Mouse (Mus musculus): Measurements from ENCODE around the gene Gm5128. TPM values are rescaled to one million over a fixed set of nuclear protein-coding genes. Genes with fewer than 3 reads are reported as not detected.
"Not testable (repeated sequence)": the region's sequence is repeated elsewhere in the genome, so short reads cannot be mapped to it uniquely, and the experiment has no call there.

Gene Gm5128
- not detected in 2 replicates for polyA plus RNA-seq (2014; fragmentation: Nextera tagmentation; extraction: Ambion mirVana)

DNA sequence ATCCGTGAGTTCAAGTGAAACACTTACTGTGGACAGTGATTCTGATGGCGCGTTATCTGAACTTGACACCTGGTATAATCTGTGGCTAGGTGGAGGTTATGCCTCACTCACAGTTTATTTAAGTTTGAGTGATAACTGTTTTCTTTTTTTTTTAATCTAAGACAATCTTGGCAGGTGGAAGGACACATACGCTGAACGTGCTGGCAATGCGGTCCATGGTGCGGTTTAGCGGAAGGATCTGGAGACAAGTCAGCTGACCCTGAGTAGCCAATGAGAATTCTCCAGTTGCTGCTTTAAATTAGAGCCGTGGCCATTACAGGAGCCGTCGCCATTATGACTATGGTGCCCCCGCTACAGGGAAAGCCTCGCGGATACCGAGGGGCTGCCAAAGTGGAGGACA lies at the start of gene Gm5128:
Gene Gm5128, plus strand, starts transcription at position 301 of the 400 bp plus-strand sequence.
- not testable (repeated sequence) for DNase-seq; H3K4me3 ChIP-seq (replicated peaks; ENCODE audit: low read depth, low read length); H3K9me3 ChIP-seq (ENCODE audit: control insufficient read depth, low read length); H3K27me3 ChIP-seq (ENCODE audit: control insufficient read depth, insufficient read depth, low read length); H3K36me3 ChIP-seq (ENCODE audit: control insufficient read depth, insufficient read depth, low read length); ATAC-seq (ENCODE audit: low FRiP score, low TSS enrichment); H3K27ac ChIP-seq (replicated peaks; ENCODE audit: low read depth, low read length); H3K4me1 ChIP-seq (ENCODE audit: control insufficient read depth, insufficient read depth, low read length); H3K4me2 ChIP-seq (ENCODE audit: low read length); H3K9ac ChIP-seq (replicated peaks; ENCODE audit: low read length)
- WGBS, result no CpG with 5 or more reads among the region's 15 CpGs

DNA sequence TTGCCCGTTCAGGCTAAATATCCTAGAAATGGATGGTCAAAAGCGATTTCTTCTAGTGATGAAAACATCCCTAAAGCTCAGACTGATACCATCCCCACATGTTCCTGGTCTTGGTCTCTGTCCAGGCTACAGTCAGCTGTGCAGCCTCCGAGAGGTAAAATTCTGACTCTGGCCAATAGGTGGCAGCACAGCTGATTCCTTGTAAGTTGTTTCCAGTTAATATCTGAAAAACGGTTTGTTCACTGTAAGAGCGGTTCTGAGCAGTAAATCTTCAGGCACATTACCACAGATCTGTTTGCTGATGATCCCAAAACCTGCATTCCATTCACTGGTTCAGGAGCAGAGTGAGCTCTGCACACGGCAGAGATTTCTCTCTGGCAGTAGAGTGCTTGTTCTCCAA lies 12.4 kb upstream of the Gm5128 start:
- H3K9me3 ChIP-seq (ENCODE audit: control insufficient read depth, low read length); H3K27me3 ChIP-seq (ENCODE audit: control insufficient read depth, insufficient read depth, low read length); H3K4me1 ChIP-seq (ENCODE audit: control insufficient read depth, insufficient read depth, low read length); H3K4me3 ChIP-seq (replicated peaks; ENCODE audit: low read depth, low read length); DNase-seq; H3K4me2 ChIP-seq (ENCODE audit: low read length); H3K36me3 ChIP-seq (ENCODE audit: control insufficient read depth, insufficient read depth, low read length); H3K9ac ChIP-seq (replicated peaks; ENCODE audit: low read length); ATAC-seq (ENCODE audit: low FRiP score, low TSS enrichment); H3K27ac ChIP-seq (replicated peaks; ENCODE audit: low read depth, low read length): not testable (repeated sequence)
- 22% methylated on average over 3 of the region's 6 CpGs for WGBS

DNA sequence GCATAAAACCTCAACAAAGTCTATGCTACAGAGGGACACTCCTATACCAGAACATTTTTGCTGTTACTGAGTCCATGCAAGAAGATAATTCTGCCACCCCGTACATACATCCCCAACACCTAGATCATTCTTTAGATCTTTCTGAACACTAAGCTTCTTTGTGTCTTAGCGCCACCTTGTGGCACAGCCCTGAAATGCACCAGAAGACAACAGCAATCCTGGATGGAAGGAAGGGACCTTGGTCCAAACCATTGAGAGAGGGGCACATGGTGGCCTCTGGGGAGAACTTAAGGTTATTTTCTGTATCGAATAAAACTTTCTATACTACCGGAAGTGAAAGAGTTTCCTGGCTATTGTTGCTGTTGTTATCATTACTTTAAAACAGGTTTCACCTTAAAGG lies 11.1 kb upstream of the Gm5128 start:
- H3K4me3 ChIP-seq (replicated peaks; ENCODE audit: low read depth, low read length); ATAC-seq (ENCODE audit: low FRiP score, low TSS enrichment); H3K4me2 ChIP-seq (ENCODE audit: low read length); DNase-seq; H3K36me3 ChIP-seq (ENCODE audit: control insufficient read depth, insufficient read depth, low read length); H3K9ac ChIP-seq (replicated peaks; ENCODE audit: low read length); H3K27ac ChIP-seq (replicated peaks; ENCODE audit: low read depth, low read length); H3K9me3 ChIP-seq (ENCODE audit: control insufficient read depth, low read length); H3K4me1 ChIP-seq (ENCODE audit: control insufficient read depth, insufficient read depth, low read length); H3K27me3 ChIP-seq (ENCODE audit: control insufficient read depth, insufficient read depth, low read length): not testable (repeated sequence)
- no CpG with 5 or more reads among the region's 4 CpGs for WGBS

DNA sequence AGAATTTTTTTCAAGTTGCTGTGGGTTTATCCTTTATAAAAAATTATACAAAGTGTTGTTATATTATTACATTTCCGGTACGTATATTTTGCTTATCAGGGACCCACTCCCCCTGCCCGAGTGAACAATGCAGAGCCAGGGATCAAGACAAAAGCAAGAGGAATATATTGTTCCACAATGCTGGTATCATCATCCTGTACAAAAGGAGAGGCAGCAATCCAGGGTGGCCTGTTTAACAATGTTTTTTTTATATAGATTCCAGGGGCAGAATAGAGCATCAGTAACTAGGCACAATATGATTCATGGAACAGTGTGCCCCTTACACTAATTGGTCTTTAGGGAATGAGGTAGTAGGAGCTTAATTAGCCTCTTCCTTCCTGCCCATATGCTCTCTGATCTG lies 30.5 kb downstream of the Gm5128 start:
- not testable (repeated sequence) for H3K4me1 ChIP-seq (ENCODE audit: control insufficient read depth, insufficient read depth, low read length); H3K36me3 ChIP-seq (ENCODE audit: control insufficient read depth, insufficient read depth, low read length); DNase-seq; H3K9ac ChIP-seq (replicated peaks; ENCODE audit: low read length); H3K4me2 ChIP-seq (ENCODE audit: low read length); H3K9me3 ChIP-seq (ENCODE audit: control insufficient read depth, low read length); H3K27me3 ChIP-seq (ENCODE audit: control insufficient read depth, insufficient read depth, low read length); H3K27ac ChIP-seq (replicated peaks; ENCODE audit: low read depth, low read length); H3K4me3 ChIP-seq (replicated peaks; ENCODE audit: low read depth, low read length); ATAC-seq (ENCODE audit: low FRiP score, low TSS enrichment)
- WGBS, result no CpG with 5 or more reads among the region's 3 CpGs

DNA sequence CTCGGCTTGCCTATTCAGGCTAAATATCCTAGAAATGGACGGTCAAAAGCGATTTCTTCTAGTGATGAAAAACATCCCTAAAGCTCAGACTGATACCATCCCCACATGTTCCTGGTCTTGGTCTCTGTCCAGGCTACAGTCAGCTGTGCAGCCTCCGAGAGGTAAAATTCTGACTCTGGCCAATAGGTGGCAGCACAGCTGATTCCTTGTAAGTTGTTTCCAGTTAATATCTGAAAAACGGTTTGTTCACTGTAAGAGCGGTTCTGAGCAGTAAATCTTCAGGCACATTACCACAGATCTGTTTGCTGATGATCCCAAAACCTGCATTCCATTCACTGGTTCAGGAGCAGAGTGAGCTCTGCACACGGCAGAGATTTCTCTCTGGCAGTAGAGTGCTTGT lies 48.1 kb downstream of the Gm5128 start:
- WGBS, result 49% methylated on average over 3 of the region's 7 CpGs
- H3K4me1 ChIP-seq (ENCODE audit: control insufficient read depth, insufficient read depth, low read length); H3K27ac ChIP-seq (replicated peaks; ENCODE audit: low read depth, low read length); DNase-seq; H3K4me3 ChIP-seq (replicated peaks; ENCODE audit: low read depth, low read length); ATAC-seq (ENCODE audit: low FRiP score, low TSS enrichment); H3K27me3 ChIP-seq (ENCODE audit: control insufficient read depth, insufficient read depth, low read length); H3K36me3 ChIP-seq (ENCODE audit: control insufficient read depth, insufficient read depth, low read length); H3K9ac ChIP-seq (replicated peaks; ENCODE audit: low read length); H3K4me2 ChIP-seq (ENCODE audit: low read length); H3K9me3 ChIP-seq (ENCODE audit: control insufficient read depth, low read length): not testable (repeated sequence)

DNA sequence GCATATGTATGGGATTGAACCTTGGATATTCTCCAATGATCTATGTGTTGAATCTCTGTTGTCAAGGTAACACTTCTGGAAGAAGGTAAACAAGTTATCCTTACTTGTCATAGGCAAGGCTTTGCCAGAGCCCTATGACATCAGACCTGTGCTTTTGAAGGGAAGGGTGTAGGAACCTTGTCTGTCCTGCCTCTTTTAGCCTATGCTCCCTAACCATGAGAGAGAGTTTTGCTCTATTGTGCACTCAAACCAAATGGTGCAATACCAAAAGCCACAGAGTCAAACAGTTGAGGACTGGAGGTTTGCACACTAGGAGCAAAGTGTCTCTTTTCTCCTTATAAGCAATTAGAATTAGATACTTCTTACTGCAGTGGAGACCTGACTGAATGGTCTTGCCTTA lies 48.7 kb downstream of the Gm5128 start:
- ATAC-seq (ENCODE audit: low FRiP score, low TSS enrichment); H3K4me1 ChIP-seq (ENCODE audit: control insufficient read depth, insufficient read depth, low read length); H3K9ac ChIP-seq (replicated peaks; ENCODE audit: low read length); H3K27me3 ChIP-seq (ENCODE audit: control insufficient read depth, insufficient read depth, low read length); DNase-seq; H3K36me3 ChIP-seq (ENCODE audit: control insufficient read depth, insufficient read depth, low read length); H3K27ac ChIP-seq (replicated peaks; ENCODE audit: low read depth, low read length); H3K9me3 ChIP-seq (ENCODE audit: control insufficient read depth, low read length); H3K4me2 ChIP-seq (ENCODE audit: low read length); H3K4me3 ChIP-seq (replicated peaks; ENCODE audit: low read depth, low read length): not testable (repeated sequence)

DNA sequence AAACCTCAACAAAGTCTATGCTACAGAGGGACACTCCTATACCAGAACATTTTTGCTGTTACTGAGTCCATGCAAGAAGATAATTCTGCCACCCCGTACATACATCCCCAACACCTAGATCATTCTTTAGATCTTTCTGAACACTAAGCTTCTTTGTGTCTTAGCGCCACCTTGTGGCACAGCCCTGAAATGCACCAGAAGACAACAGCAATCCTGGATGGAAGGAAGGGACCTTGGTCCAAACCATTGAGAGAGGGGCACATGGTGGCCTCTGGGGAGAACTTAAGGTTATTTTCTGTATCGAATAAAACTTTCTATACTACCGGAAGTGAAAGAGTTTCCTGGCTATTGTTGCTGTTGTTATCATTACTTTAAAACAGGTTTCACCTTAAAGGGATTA lies 49.4 kb downstream of the Gm5128 start:
- WGBS, result no CpG with 5 or more reads among the region's 4 CpGs
- DNase-seq; H3K9me3 ChIP-seq (ENCODE audit: control insufficient read depth, low read length); ATAC-seq (ENCODE audit: low FRiP score, low TSS enrichment); H3K4me3 ChIP-seq (replicated peaks; ENCODE audit: low read depth, low read length); H3K4me1 ChIP-seq (ENCODE audit: control insufficient read depth, insufficient read depth, low read length); H3K27ac ChIP-seq (replicated peaks; ENCODE audit: low read depth, low read length); H3K27me3 ChIP-seq (ENCODE audit: control insufficient read depth, insufficient read depth, low read length); H3K36me3 ChIP-seq (ENCODE audit: control insufficient read depth, insufficient read depth, low read length); H3K4me2 ChIP-seq (ENCODE audit: low read length); H3K9ac ChIP-seq (replicated peaks; ENCODE audit: low read length): not testable (repeated sequence)

Other genes with a start within 250 kb of the Gm5128 start
- gene Gm15023, start 195.7 kb upstream of the Gm5128 start, polyA plus RNA-seq (2014; fragmentation: Nextera tagmentation; extraction: Ambion mirVana), result not detected in 2 replicates
- 14.6 and 26.2 TPM in 2 replicates for gene Tceal6, start 162.6 kb upstream of the Gm5128 start, polyA plus RNA-seq (2014; fragmentation: Nextera tagmentation; extraction: Ambion mirVana)
- not detected in 2 replicates for gene Pramel3, start 71.0 kb upstream of the Gm5128 start, polyA plus RNA-seq (2014; fragmentation: Nextera tagmentation; extraction: Ambion mirVana)
- not detected in 2 replicates for gene Gm7903, start 60.6 kb downstream of the Gm5128 start, polyA plus RNA-seq (2014; fragmentation: Nextera tagmentation; extraction: Ambion mirVana)
- not detected in 2 replicates for gene AV320801, start 121.3 kb downstream of the Gm5128 start, polyA plus RNA-seq (2014; fragmentation: Nextera tagmentation; extraction: Ambion mirVana)
- not detected in 2 replicates for gene Nxf7, start 225.5 kb downstream of the Gm5128 start, polyA plus RNA-seq (2014; fragmentation: Nextera tagmentation; extraction: Ambion mirVana)

Measured in midbrain, embryonic 14.5 days (tissue).